Mouse (Mus musculus) gastrocnemius, adult 8-10 months (tissue): ENCODE results near the gene Flot1. TPM values are rescaled to one million over a fixed set of nuclear protein-coding genes. Genes with fewer than 3 reads are reported as not detected.

Experiments used
- DNase-seq, 2 experiments: peaks; one replicate each; pipeline ENCODE4 v3.0.0; 2022; ENCODE audit warnings: low spot score in 2 of 2
- total RNA-seq, 4 experiments: library from RNA; stranded (reverse); gene quantifications; 2 replicates each; pipeline ENCODE4 v1.2.4; 2022

Flot1 gene
- total RNA-seq, 4 experiments from 2014 or later = 52.6 to 67.2 (median 55.9) TPM

GRCm38 (mm10) chr17:35810900-35811648, 12.0 kb upstream of the Flot1 start:
- no peak for DNase-seq

- DNase-seq = no peak
Measured at GRCm38 (mm10) chr17:35812307-35812706, 10.7 kb upstream of the Flot1 start.

- DNase-seq = no peak
Measured at GRCm38 (mm10) chr17:35812736-35813135, 10.3 kb upstream of the Flot1 start.

GRCm38 (mm10) chr17:35813245-35813647, 9.8 kb upstream of the Flot1 start:
- DNase-seq = peak; percentile 96

GRCm38 (mm10) chr17:35813653-35814052, 9.4 kb upstream of the Flot1 start:
- no peak for DNase-seq

GRCm38 (mm10) chr17:35814678-35815077, 8.4 kb upstream of the Flot1 start:
- DNase-seq = no peak

- DNase-seq = no peak
Measured at GRCm38 (mm10) chr17:35815836-35816235, 7.2 kb upstream of the Flot1 start.

GRCm38 (mm10) chr17:35816686-35817085, 6.3 kb upstream of the Flot1 start:
- no peak for DNase-seq

- no peak for DNase-seq
Measured at GRCm38 (mm10) chr17:35817226-35817625, 5.8 kb upstream of the Flot1 start.

- no peak for DNase-seq
Measured at GRCm38 (mm10) chr17:35820111-35820510, 2.9 kb upstream of the Flot1 start.

GRCm38 (mm10) chr17:35821439-35822430, 1.3 kb upstream of the Flot1 start, which contains the start of gene Ier3:
Gene Ier3 (plus strand): TSS chr17:35821684.
- peak; percentile 82 for DNase-seq

- no peak for DNase-seq
Measured at GRCm38 (mm10) chr17:35822564-35822963, 466 bp upstream of the Flot1 start.

GRCm38 (mm10) chr17:35824402-35824801, 1.4 kb downstream of the Flot1 start:
- DNase-seq = no peak

- DNase-seq = no peak
Measured at GRCm38 (mm10) chr17:35825109-35825850, 2.2 kb downstream of the Flot1 start.

GRCm38 (mm10) chr17:35829737-35830136, 6.7 kb downstream of the Flot1 start:
- peak in 1 of 2 experiments; percentile 68 for DNase-seq

- DNase-seq = no peak
Measured at GRCm38 (mm10) chr17:35832400-35833238, 9.6 kb downstream of the Flot1 start.

- no peak for DNase-seq
Measured at GRCm38 (mm10) chr17:35833239-35833751, 10.3 kb downstream of the Flot1 start.

- no peak for DNase-seq
Measured at GRCm38 (mm10) chr17:35833894-35834293, 10.9 kb downstream of the Flot1 start.

- no peak for DNase-seq
Measured at GRCm38 (mm10) chr17:35834696-35835422, 11.8 kb downstream of the Flot1 start.
